In genomic region chr2:181591528-181592085, GRCm38 (mm10) we compare ENCODE assay signal across 8 mouse cellular contexts. TPM values are rescaled to one million over a fixed set of nuclear protein-coding genes. Genes with fewer than 3 reads are reported as not detected.
DNase-seq lines count a peak whose midpoint lies in the region; ATAC-seq and TF ChIP-seq lines count a peak whose summit lies in the region.

Gene Prpf6 (plus strand): TSS chr2:181591868.

- peaks cover 15% of the 10 kb centered on the region for H3K36me3 ChIP-seq in neural tube, embryonic 11.5 days (ENCODE audit: control insufficient read depth, insufficient read depth, low read length)
- H3K36me3 ChIP-seq in intestine, embryonic 15.5 days, result peaks cover 25% of the 10 kb centered on the region
- peaks cover 40% of the 10 kb centered on the region for H3K36me3 ChIP-seq in neural tube, embryonic 14.5 days (ENCODE audit: control insufficient read depth, insufficient read depth, low read length)

- H3K9me3 ChIP-seq in neural tube, embryonic 11.5 days (ENCODE audit: control insufficient read depth, low read length), result no peaks in the 10 kb centered on the region
- H3K9me3 ChIP-seq in intestine, embryonic 15.5 days, result no peaks in the 10 kb centered on the region
- no peaks in the 10 kb centered on the region for H3K9me3 ChIP-seq in neural tube, embryonic 14.5 days (ENCODE audit: control insufficient read depth, low read length)

- DNase-seq in neural tube, embryonic 11.5 days (ENCODE audit: low spot score), result no peak
- DNase-seq in neural tube, embryonic 10.5 days (ENCODE audit: extremely low spot score, low spot score), result no peak
- peak in 1 of 2 experiments; percentile 7 for DNase-seq in gastrocnemius, postnatal 4 days (ENCODE audit: low spot score in 2 of 2)
- DNase-seq in liver, result peak; percentile 45
- no peak for DNase-seq in embryo, embryonic 10.5 days (ENCODE audit: low spot score)

- TF ChIP-seq POLR2A in bone marrow macrophage, adult 2 months (IDR thresholded peaks at IDR 0.05; ENCODE audit: borderline replicate concordance, low read depth, low read length), result no peak

- no peak for ATAC-seq in neural tube, embryonic 11.5 days (ENCODE audit: insufficient read depth, low FRiP score, low TSS enrichment)
- ATAC-seq in intestine, embryonic 15.5 days, result peak; percentile 30
- no peak; the same call in 1 of the 2 replicates for ATAC-seq in neural tube, embryonic 14.5 days (ENCODE audit: low read depth)

- peaks cover 12% of the 10 kb centered on the region for H3K4me1 ChIP-seq in neural tube, embryonic 11.5 days (ENCODE audit: control insufficient read depth, insufficient read depth, low read length)
- H3K4me1 ChIP-seq in bone marrow macrophage, adult 2 months (ENCODE audit: control insufficient read depth, insufficient read depth, low read length), result peaks cover 9% of the 10 kb centered on the region
- H3K4me1 ChIP-seq in intestine, embryonic 15.5 days (replicated peaks), result peaks cover 15% of the 10 kb centered on the region
- peaks cover 17% of the 10 kb centered on the region for H3K4me1 ChIP-seq in neural tube, embryonic 14.5 days (ENCODE audit: control insufficient read depth, insufficient read depth, low read length)

- no peak for TF ChIP-seq CTCF in bone marrow macrophage, adult 2 months (IDR thresholded peaks at IDR 0.05; ENCODE audit: low read depth, low read length)

- H3K9ac ChIP-seq in neural tube, embryonic 11.5 days (ENCODE audit: low read length), result peak within 1 kb of the TSS; percentile 83
- H3K9ac ChIP-seq in intestine, embryonic 15.5 days, result peak within 1 kb of the TSS; percentile 87
- H3K9ac ChIP-seq in neural tube, embryonic 14.5 days (replicated peaks; ENCODE audit: low read depth, low read length), result peak within 1 kb of the TSS; percentile 94

- no peaks in the 10 kb centered on the region for H3K27me3 ChIP-seq in neural tube, embryonic 11.5 days (ENCODE audit: control insufficient read depth, insufficient read depth, low read length)
- H3K27me3 ChIP-seq in intestine, embryonic 15.5 days (replicated peaks), result no peaks in the 10 kb centered on the region
- H3K27me3 ChIP-seq in neural tube, embryonic 14.5 days (ENCODE audit: control insufficient read depth, insufficient read depth, low read length), result no peaks in the 10 kb centered on the region

- peak within 1 kb of the TSS; percentile 91 for H3K4me3 ChIP-seq in neural tube, embryonic 11.5 days (ENCODE audit: low read depth, low read length)
- peak within 1 kb of the TSS; percentile 82 for H3K4me3 ChIP-seq in bone marrow macrophage, adult 2 months (ENCODE audit: insufficient read depth, low read length)
- peak within 1 kb of the TSS; percentile 89 for H3K4me3 ChIP-seq in intestine, embryonic 15.5 days (replicated peaks)
- peak within 1 kb of the TSS; percentile 98 for H3K4me3 ChIP-seq in neural tube, embryonic 14.5 days (ENCODE audit: low read depth, low read length)

- peak within 1 kb of the TSS; percentile 45 for H3K27ac ChIP-seq in neural tube, embryonic 11.5 days (ENCODE audit: low read depth, low read length)
- peak within 1 kb of the TSS; percentile 43 for H3K27ac ChIP-seq in bone marrow macrophage, adult 2 months (ENCODE audit: insufficient read depth, low read depth, low read length)
- H3K27ac ChIP-seq in intestine, embryonic 15.5 days, result peak within 1 kb of the TSS; percentile 89
- H3K27ac ChIP-seq in neural tube, embryonic 14.5 days (ENCODE audit: low read depth, low read length), result peak within 1 kb of the TSS; percentile 86

- peak within 1 kb of the TSS; percentile 79 for H3K4me2 ChIP-seq in neural tube, embryonic 11.5 days (ENCODE audit: low read depth)
- peak within 1 kb of the TSS; percentile 77 for H3K4me2 ChIP-seq in intestine, embryonic 15.5 days (replicated peaks)
- peak within 1 kb of the TSS; percentile 85 for H3K4me2 ChIP-seq in neural tube, embryonic 14.5 days (ENCODE audit: low read depth, low read length)

- WGBS in neural tube, embryonic 11.5 days, result 25% methylated on average over 5 of the region's 5 CpGs
- WGBS in intestine, embryonic 15.5 days, result 8% methylated on average over 5 of the region's 5 CpGs
- WGBS in neural tube, embryonic 14.5 days, result 28% methylated on average over 5 of the region's 5 CpGs

RNA-seq across cellular contexts. Expression of gene Prpf6, which starts in this region (rescaled TPM):
- 74.8 and 85.1 TPM in 2 replicates for polyA plus RNA-seq in neural tube, embryonic 11.5 days (2014; fragmentation: Nextera tagmentation; extraction: Ambion mirVana)
- polyA plus RNA-seq in bone marrow macrophage, adult 2 months (2012; ENCODE audit: insufficient read depth, insufficient read length, missing spikeins), result 38.1 and 45.7 TPM in 2 replicates
- 10 to 100 TPM; 41.9 to 43.9 TPM for total RNA-seq in gastrocnemius, postnatal 4 days (2021)
- 50.5 and 51.9 TPM in 2 replicates for polyA plus RNA-seq in intestine, embryonic 15.5 days (2015; fragmentation: Nextera tagmentation; extraction: Ambion mirVana)
- 50.3 and 65.6 TPM in 2 replicates for polyA plus RNA-seq in neural tube, embryonic 14.5 days (2014; fragmentation: Nextera tagmentation; extraction: Ambion mirVana)
